Mouse (Mus musculus) midbrain, postnatal 0 days (tissue): ENCODE data around the gene B3galt2. TPM values are rescaled to one million over a fixed set of nuclear protein-coding genes. Genes with fewer than 3 reads are reported as not detected.

Experiments used
- ATAC-seq: fragments of 200-750 bp; cut with Nextera tagmentation; 2 replicates; pipeline ENCODE4 v1.8.0; 2017; ENCODE audit warnings: moderate number of reproducible peaks, mild to moderate bottlenecking, moderate TSS enrichment, moderate library complexity; ENCODE audit not compliant: low FRiP score
- DNase-seq: peaks from one replicate; pipeline ENCODE4 v3.0.0-alpha.2; 2015; ENCODE audit warnings: low spot score
- H3K27ac ChIP-seq: fragments of 300-500 bp; sonication (generic); 2 replicates; pipeline ENCODE4 v1.5.1; 2014; ENCODE audit warnings: low read depth, mild to moderate bottlenecking, low read length, mixed read lengths
- H3K27me3 ChIP-seq: fragments of 300-500 bp; sonication (generic); 2 replicates; pipeline ENCODE4 v1.6.1; 2014; ENCODE audit warnings: low read length, control low read depth, mixed read lengths; ENCODE audit not compliant: insufficient read depth
- H3K36me3 ChIP-seq: fragments of 300-500 bp; sonication (generic); 2 replicates; pipeline ENCODE4 v1.6.1; 2014; ENCODE audit warnings: low read length, control low read depth, mixed read lengths; ENCODE audit not compliant: insufficient read depth
- H3K4me1 ChIP-seq: fragments of 300-500 bp; sonication (generic); 2 replicates; pipeline ENCODE4 v1.6.1; 2014; ENCODE audit warnings: mild to moderate bottlenecking, control low read depth, antibody characterized with exemption, low read length, mixed read lengths; ENCODE audit not compliant: insufficient read depth
- H3K4me2 ChIP-seq: fragments of 300-500 bp; sonication (generic); 2 replicates; pipeline ENCODE4 v1.6.1; 2014; ENCODE audit warnings: low read depth, mild to moderate bottlenecking, low read length, mixed read lengths; ENCODE audit not compliant: poor library complexity, severe bottlenecking
- H3K4me3 ChIP-seq: fragments of 300-500 bp; sonication (generic); 2 replicates; pipeline ENCODE4 v1.5.1; 2014; ENCODE audit warnings: low read depth, mild to moderate bottlenecking, low read length, moderate library complexity
- H3K9ac ChIP-seq: fragments of 300-500 bp; sonication (generic); replicated peaks from 2 replicates; pipeline ENCODE4 v1.6.1; 2014; ENCODE audit warnings: mild to moderate bottlenecking, low read length, moderate library complexity, mixed read lengths; ENCODE audit not compliant: poor library complexity, severe bottlenecking
- H3K9me3 ChIP-seq: fragments of 300-500 bp; sonication (generic); 2 replicates; pipeline ENCODE4 v1.6.1; 2016; ENCODE audit warnings: low read length, control low read depth
- CTCF ChIP-seq: IDR thresholded peaks from 2 replicates; pipeline ENCODE4 v1.5.1; 2016; ENCODE audit warnings: antibody characterized with exemption, mild to moderate bottlenecking
- WGBS: fragments of 180-500 bp; shearing (Covaris S2); extraction: QIAGEN DNeasy Blood & Tissue Kit; methylation state at CpG from one replicate; pipeline ENCODE4 v1.1.7; 2014; 5-methylcytosine and 5-hydroxymethylcytosine counted together
- polyA plus RNA-seq: library from polyadenylated mRNA; unstranded; fragments of >200 nt; fragmentation: Nextera tagmentation; extraction: Ambion mirVana; gene quantifications from 2 replicates; pipeline ENCODE4 v1.2.1, GENCODE M21; 2015
- total RNA-seq: library from RNA; depleted of rRNA; stranded (reverse); fragments of >200 nt; gene quantifications from 2 replicates; pipeline ENCODE4 v1.2.3, GENCODE M21; 2014; rRNA removed

Gene B3galt2
- 15.0 and 20.4 TPM in 2 replicates for total RNA-seq
- 7.2 and 8.5 TPM in 2 replicates for polyA plus RNA-seq

DNA sequence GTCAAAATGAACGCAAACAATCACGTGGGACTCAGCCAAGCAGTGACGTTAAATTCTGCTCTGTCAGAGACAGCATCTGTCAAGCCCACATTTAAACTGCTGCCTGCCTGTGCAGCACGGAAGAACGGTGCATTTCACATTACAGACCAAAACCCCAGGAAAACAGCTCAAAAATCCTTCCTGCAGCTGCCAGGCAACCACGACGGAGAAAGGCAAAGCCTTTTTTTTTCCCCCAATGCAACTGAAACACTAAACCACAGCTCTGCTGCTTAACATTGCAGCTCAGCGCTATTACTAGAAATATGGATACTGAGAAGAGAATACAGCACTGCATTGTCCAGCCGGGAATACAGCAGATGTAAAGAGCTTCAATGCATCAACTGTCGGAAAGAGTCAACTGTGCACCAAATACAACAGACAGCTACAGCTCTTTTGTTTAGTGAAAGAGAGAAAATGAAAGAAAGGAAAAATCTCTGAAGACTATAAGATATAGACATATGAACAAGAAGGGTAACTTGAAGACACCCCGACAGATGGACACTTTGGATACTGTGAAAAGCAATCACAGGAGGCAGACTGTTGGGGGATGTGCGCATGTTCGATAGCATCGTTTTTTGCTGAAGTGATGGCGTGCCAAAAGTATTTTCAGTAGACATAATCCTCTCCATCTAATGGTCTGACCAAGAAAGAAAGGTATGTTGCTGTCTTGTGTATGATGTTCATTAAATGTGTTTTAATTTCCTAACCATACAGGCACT is at the start of gene B3galt2:
B3galt2 (plus strand) TSS at position 15 of the 758 bp plus-strand sequence.
- DNase-seq (peak; percentile 92), ATAC-seq (peak; percentile 90)
- Histone ChIP-seq H3K9ac (peak within 1 kb of the TSS; percentile 74), H3K9me3 (no peaks in the 10 kb centered on the region), H3K4me3 (peak within 1 kb of the TSS; percentile 56), H3K27ac (peak within 1 kb of the TSS; percentile 94), H3K27me3 (no peaks in the 10 kb centered on the region), H3K4me2 (peak within 1 kb of the TSS; percentile 55), H3K36me3 (no peaks in the 10 kb centered on the region), H3K4me1 (no peaks in the 10 kb centered on the region)
- 10% methylated on average over 15 of the region's 15 CpGs for WGBS
- TF ChIP-seq CTCF = no peak

DNA sequence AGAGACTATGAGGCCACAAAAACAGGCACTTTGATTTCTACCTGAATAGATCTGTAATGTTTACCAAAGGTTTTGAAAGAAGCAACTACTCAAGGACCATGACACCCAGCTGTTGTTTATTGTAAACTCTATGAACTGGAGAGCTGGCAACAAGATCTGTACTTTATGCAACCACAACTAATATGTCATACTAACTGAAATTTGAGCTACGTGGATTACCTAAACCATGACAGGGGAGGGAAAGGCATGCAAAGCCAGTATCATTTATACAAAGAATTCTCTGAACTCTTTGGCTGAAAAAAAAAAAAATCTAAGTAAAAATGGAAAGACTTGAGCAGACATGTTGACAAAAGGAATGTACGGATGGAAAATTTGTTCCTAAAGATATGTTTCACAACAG is 43.6 kb upstream of the B3galt2 start:
- WGBS = 92% methylated on average over 2 of the region's 2 CpGs
- DNase-seq = no peak
- no peaks in the 10 kb centered on the region for H3K36me3 ChIP-seq
- no peak overlapping the region for H3K4me3 ChIP-seq
- H3K27ac ChIP-seq = no peak overlapping the region
- no peak for TF ChIP-seq CTCF
- no peak for ATAC-seq
- no peaks in the 10 kb centered on the region for H3K4me1 ChIP-seq
- H3K27me3 ChIP-seq = no peaks in the 10 kb centered on the region
- no peak overlapping the region for H3K9ac ChIP-seq
- no peaks in the 10 kb centered on the region for H3K9me3 ChIP-seq
- no peak overlapping the region for H3K4me2 ChIP-seq

GRCm38 (mm10) chr1:143608911-143609310 is 31.6 kb upstream of the B3galt2 start:
- no peaks in the 10 kb centered on the region for H3K36me3 ChIP-seq
- TF ChIP-seq CTCF = no peak
- H3K4me2 ChIP-seq = no peak overlapping the region
- no peaks in the 10 kb centered on the region for H3K4me1 ChIP-seq
- no peaks in the 10 kb centered on the region for H3K9me3 ChIP-seq
- DNase-seq (no peak), ATAC-seq (no peak)
- WGBS = 89% methylated on average over 2 of the region's 2 CpGs
- no peaks in the 10 kb centered on the region for H3K27me3 ChIP-seq
- no peak overlapping the region for H3K9ac ChIP-seq
- H3K27ac ChIP-seq = no peak overlapping the region
- H3K4me3 ChIP-seq = no peak overlapping the region

DNA sequence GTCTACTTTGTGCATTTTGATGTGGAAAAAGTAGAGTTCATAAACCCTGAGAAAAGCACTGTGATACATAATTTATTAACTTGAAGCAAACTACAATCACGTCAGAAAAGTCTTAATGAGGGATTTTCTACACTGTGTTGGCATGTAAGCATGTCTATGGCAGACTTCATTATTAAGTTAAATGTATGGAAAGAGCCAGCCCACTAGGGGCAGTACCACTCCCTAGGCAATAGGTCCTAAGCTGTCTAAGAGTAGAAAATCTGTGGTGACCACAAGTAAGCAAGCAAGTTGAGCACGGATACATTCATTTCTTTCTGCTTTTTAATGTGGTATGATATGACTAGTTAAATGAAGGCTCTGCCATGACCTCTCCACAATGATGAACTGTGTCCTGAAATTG is 27.6 kb upstream of the B3galt2 start:
- H3K4me2 ChIP-seq = no peak overlapping the region
- no peaks in the 10 kb centered on the region for H3K36me3 ChIP-seq
- H3K27me3 ChIP-seq = no peaks in the 10 kb centered on the region
- no peak overlapping the region for H3K9ac ChIP-seq
- DNase-seq = no peak
- ATAC-seq = no peak
- H3K4me3 ChIP-seq = no peak overlapping the region
- WGBS = 81% methylated on average over 2 of the region's 2 CpGs
- H3K9me3 ChIP-seq = no peaks in the 10 kb centered on the region
- TF ChIP-seq CTCF = no peak
- no peak overlapping the region for H3K27ac ChIP-seq
- no peaks in the 10 kb centered on the region for H3K4me1 ChIP-seq

GRCm38 (mm10) chr1:143619760-143620159 is 20.7 kb upstream of the B3galt2 start:
- Histone ChIP-seq H3K9me3 (no peaks in the 10 kb centered on the region), H3K27ac (no peak overlapping the region), H3K4me2 (no peak overlapping the region), H3K4me3 (no peak overlapping the region), H3K4me1 (no peaks in the 10 kb centered on the region), H3K9ac (no peak overlapping the region), H3K36me3 (no peaks in the 10 kb centered on the region), H3K27me3 (no peaks in the 10 kb centered on the region)
- WGBS = 52% methylated on average over 2 of the region's 2 CpGs
- TF ChIP-seq CTCF = no peak
- ATAC-seq (no peak), DNase-seq (peak; percentile 19)

- Histone ChIP-seq H3K36me3 (peaks cover 3% of the 10 kb centered on the region), H3K4me2 (no peak overlapping the region), H3K4me3 (no peak overlapping the region), H3K27ac (no peak overlapping the region), H3K27me3 (no peaks in the 10 kb centered on the region), H3K9me3 (no peaks in the 10 kb centered on the region), H3K9ac (no peak overlapping the region), H3K4me1 (no peaks in the 10 kb centered on the region)
- no peak for TF ChIP-seq CTCF
- DNase-seq (no peak), ATAC-seq (no peak)
Measured at GRCm38 (mm10) chr1:143621930-143622329, 18.5 kb upstream of the B3galt2 start.
